Mouse (Mus musculus): Measurements from ENCODE around the gene Mbnl1.

Mbnl1 gene

GRCm38 (mm10) chr3:60486713-60487170 is 14.1 kb downstream of the Mbnl1 start:
- ATAC-seq (ENCODE audit: insufficient number of reproducible peaks, low FRiP score, low TSS enrichment): no peak

- no peak for ATAC-seq (ENCODE audit: insufficient number of reproducible peaks, low FRiP score, low TSS enrichment)
These were observed 16.9 kb downstream of the Mbnl1 start for GRCm38 (mm10) chr3:60489509-60489908.

GRCm38 (mm10) chr3:60494774-60495535 is 22.3 kb downstream of the Mbnl1 start:
- peak; percentile 58; the same call in 1 of the 2 replicates for ATAC-seq (ENCODE audit: insufficient number of reproducible peaks, low FRiP score, low TSS enrichment)

- no peak for ATAC-seq (ENCODE audit: insufficient number of reproducible peaks, low FRiP score, low TSS enrichment)
These were observed 23.6 kb downstream of the Mbnl1 start for GRCm38 (mm10) chr3:60496197-60496596.

GRCm38 (mm10) chr3:60498151-60498550 is 25.5 kb downstream of the Mbnl1 start:
- no peak for ATAC-seq (ENCODE audit: insufficient number of reproducible peaks, low FRiP score, low TSS enrichment)

- no peak for ATAC-seq (ENCODE audit: insufficient number of reproducible peaks, low FRiP score, low TSS enrichment)
These were observed 26.0 kb downstream of the Mbnl1 start for GRCm38 (mm10) chr3:60498646-60499045.

- ATAC-seq (ENCODE audit: insufficient number of reproducible peaks, low FRiP score, low TSS enrichment): no peak
These were observed 26.5 kb downstream of the Mbnl1 start for GRCm38 (mm10) chr3:60499157-60499578.

GRCm38 (mm10) chr3:60499718-60500450 is 27.3 kb downstream of the Mbnl1 start:
- no peak for ATAC-seq (ENCODE audit: insufficient number of reproducible peaks, low FRiP score, low TSS enrichment)

- ATAC-seq (ENCODE audit: insufficient number of reproducible peaks, low FRiP score, low TSS enrichment): peak; percentile 73
These were observed 28.2 kb downstream of the Mbnl1 start for GRCm38 (mm10) chr3:60500571-60501527.

- peak; percentile 56 for ATAC-seq (ENCODE audit: insufficient number of reproducible peaks, low FRiP score, low TSS enrichment)
These were observed 29.0 kb downstream of the Mbnl1 start for GRCm38 (mm10) chr3:60501561-60502151.

GRCm38 (mm10) chr3:60502155-60502987 is 29.7 kb downstream of the Mbnl1 start:
- no peak for ATAC-seq (ENCODE audit: insufficient number of reproducible peaks, low FRiP score, low TSS enrichment)

GRCm38 (mm10) chr3:60503196-60503595 is 30.6 kb downstream of the Mbnl1 start:
- ATAC-seq (ENCODE audit: insufficient number of reproducible peaks, low FRiP score, low TSS enrichment): no peak

GRCm38 (mm10) chr3:60504775-60505430 is 32.3 kb downstream of the Mbnl1 start:
- no peak for ATAC-seq (ENCODE audit: insufficient number of reproducible peaks, low FRiP score, low TSS enrichment)

GRCm38 (mm10) chr3:60506821-60507220 is 34.2 kb downstream of the Mbnl1 start:
- no peak for ATAC-seq (ENCODE audit: insufficient number of reproducible peaks, low FRiP score, low TSS enrichment)

- no peak for ATAC-seq (ENCODE audit: insufficient number of reproducible peaks, low FRiP score, low TSS enrichment)
These were observed 34.9 kb downstream of the Mbnl1 start for GRCm38 (mm10) chr3:60507496-60507895.

GRCm38 (mm10) chr3:60507979-60508378 is 35.3 kb downstream of the Mbnl1 start:
- ATAC-seq (ENCODE audit: insufficient number of reproducible peaks, low FRiP score, low TSS enrichment): no peak

- ATAC-seq (ENCODE audit: insufficient number of reproducible peaks, low FRiP score, low TSS enrichment): no peak
These were observed 38.6 kb downstream of the Mbnl1 start for GRCm38 (mm10) chr3:60511197-60511596.

GRCm38 (mm10) chr3:60513337-60513736 is 40.7 kb downstream of the Mbnl1 start:
- ATAC-seq (ENCODE audit: insufficient number of reproducible peaks, low FRiP score, low TSS enrichment): peak; percentile 59

GRCm38 (mm10) chr3:60513746-60514145 is 41.1 kb downstream of the Mbnl1 start:
- ATAC-seq (ENCODE audit: insufficient number of reproducible peaks, low FRiP score, low TSS enrichment): peak; percentile 53; the same call in 1 of the 2 replicates
